Mouse (Mus musculus) liver, embryonic 14.5 days (tissue): ENCODE data around the gene Btbd19.
A peak's percentile ranks its signal among the peaks of the same experiment; 100 is the strongest.

ENCODE experiments used
- CTCF ChIP-seq: IDR thresholded peaks from 2 replicates; pipeline ENCODE4 v1.5.1; 2016; ENCODE audit warnings: antibody characterized with exemption, low read depth, control low read depth
- EP300 ChIP-seq: IDR thresholded peaks from 2 replicates; pipeline ENCODE4 v1.6.1; 2016; ENCODE audit warnings: antibody characterized with exemption, low read depth

- TF ChIP-seq EP300 (no peak), CTCF (peak; percentile 99)
Observed at GRCm38 (mm10) chr4:117146176-117146575, 20.7 kb upstream of the Btbd19 start.
